Mouse (Mus musculus) olfactory bulb, adult 2 months (tissue): ENCODE measurements around the gene Camta1.

Experiments used
- CTCF ChIP-seq: fragments of 200-500 bp; IDR thresholded peaks from 2 replicates; pipeline ENCODE4 v1.5.1; 2012; ENCODE audit warnings: low read depth, mild to moderate bottlenecking, low read length, moderate library complexity; ENCODE audit not compliant: insufficient read depth
- POLR2A ChIP-seq: fragments of 200-500 bp; IDR thresholded peaks from 2 replicates; pipeline ENCODE4 v1.6.1; 2012; ENCODE audit warnings: mild to moderate bottlenecking, low read depth, low read length, moderate library complexity; ENCODE audit not compliant: insufficient read depth

- TF ChIP-seq POLR2A (no peak), CTCF (no peak)
Observed at GRCm38 (mm10) chr4:151798630-151799029, 63.0 kb downstream of the Camta1 start.
